Mouse (Mus musculus) forebrain, embryonic 11.5 days (tissue): ENCODE measurements around the gene Acsbg2. TPM values are rescaled to one million over a fixed set of nuclear protein-coding genes. Genes with fewer than 3 reads are reported as not detected.

Experiments
- ATAC-seq: fragments of 200-750 bp; cut with Nextera tagmentation; replicated peaks from 2 replicates; pipeline ENCODE4 v1.8.0; 2017; ENCODE audit warnings: moderate TSS enrichment; ENCODE audit not compliant: low FRiP score
- DNase-seq: peaks from one replicate; pipeline ENCODE4 v3.0.0-alpha.2; 2017; ENCODE audit warnings: low spot score
- H3K27ac ChIP-seq: fragments of 300-500 bp; sonication (generic); 2 replicates; pipeline ENCODE4 v1.5.1; 2014; ENCODE audit warnings: low read depth, low read length
- H3K27me3 ChIP-seq: fragments of 300-500 bp; sonication (generic); 2 replicates; pipeline ENCODE4 v1.6.1; 2014; ENCODE audit warnings: mild to moderate bottlenecking, low read length, mixed read lengths; ENCODE audit not compliant: control insufficient read depth, insufficient read depth
- H3K36me3 ChIP-seq: fragments of 300-500 bp; sonication (generic); 2 replicates; pipeline ENCODE4 v1.6.1; 2014; ENCODE audit warnings: mild to moderate bottlenecking, low read length, moderate library complexity, mixed read lengths; ENCODE audit not compliant: control insufficient read depth, insufficient read depth
- H3K4me1 ChIP-seq: fragments of 300-500 bp; sonication (generic); replicated peaks from 2 replicates; pipeline ENCODE4 v1.6.1; 2014; ENCODE audit warnings: low read length, mixed read lengths; ENCODE audit not compliant: control insufficient read depth, insufficient read depth
- H3K4me2 ChIP-seq: fragments of 300-500 bp; sonication (generic); 2 replicates; pipeline ENCODE4 v1.6.1; 2014; ENCODE audit warnings: low read depth, mild to moderate bottlenecking, low read length, moderate library complexity, mixed read lengths; ENCODE audit not compliant: severe bottlenecking
- H3K4me3 ChIP-seq: fragments of 300-500 bp; sonication (generic); 2 replicates; pipeline ENCODE4 v1.5.1; 2014; ENCODE audit warnings: low read depth, low read length
- H3K9ac ChIP-seq: fragments of 300-500 bp; sonication (generic); 2 replicates; pipeline ENCODE4 v1.6.1; 2014; ENCODE audit warnings: low read length
- H3K9me3 ChIP-seq: fragments of 300-500 bp; sonication (generic); 2 replicates; pipeline ENCODE4 v1.6.1; 2016; ENCODE audit warnings: low read length, mixed read lengths; ENCODE audit not compliant: control insufficient read depth
- WGBS: fragments of 180-500 bp; shearing (Covaris S2); extraction: QIAGEN DNeasy Blood & Tissue Kit; methylation state at CpG from one replicate; pipeline ENCODE4 v1.1.7; 2014; 5-methylcytosine and 5-hydroxymethylcytosine counted together
- polyA plus RNA-seq: library from polyadenylated mRNA; unstranded; fragments of >200 nt; fragmentation: Nextera tagmentation; extraction: Ambion mirVana; gene quantifications from 2 replicates; pipeline ENCODE4 v1.2.1, GENCODE M21; 2014

Gene Acsbg2
- polyA plus RNA-seq, 1 experiment from 2014 or later, result not detected

- Histone ChIP-seq H3K27me3 (no peaks in the 10 kb centered on the region), H3K9me3 (no peaks in the 10 kb centered on the region), H3K36me3 (peaks cover 29% of the 10 kb centered on the region), H3K4me3 (no peak overlapping the region), H3K27ac (no peak overlapping the region), H3K4me1 (no peaks in the 10 kb centered on the region), H3K4me2 (no peak overlapping the region), H3K9ac (no peak overlapping the region)
- no peak for DNase-seq
- ATAC-seq, result no peak
- 84% methylated on average over 5 of the region's 5 CpGs for WGBS
These were observed 28.5 kb upstream of the Acsbg2 start for GRCm38 (mm10) chr17:56902698-56903097.

GRCm38 (mm10) chr17:56897630-56898195 is 23.5 kb upstream of the Acsbg2 start:
- 87% methylated on average over 7 of the region's 7 CpGs for WGBS
- Histone ChIP-seq H3K4me1 (0 out of 2 replicates have a peak, but pooled peaks cover 4% of the 10 kb centered on the region), H3K9ac (no peak overlapping the region), H3K36me3 (peaks cover 26% of the 10 kb centered on the region), H3K4me2 (no peak overlapping the region), H3K4me3 (no peak overlapping the region), H3K27ac (no peak overlapping the region), H3K27me3 (no peaks in the 10 kb centered on the region), H3K9me3 (no peaks in the 10 kb centered on the region)
- DNase-seq (peak; percentile 85), ATAC-seq (peak; percentile 66)

GRCm38 (mm10) chr17:56896513-56897129 is 22.4 kb upstream of the Acsbg2 start:
- no peak overlapping the region for H3K4me3 ChIP-seq
- no peaks in the 10 kb centered on the region for H3K9me3 ChIP-seq
- 92% methylated on average over 6 of the region's 6 CpGs for WGBS
- H3K9ac ChIP-seq, result no peak overlapping the region
- H3K36me3 ChIP-seq, result peaks cover 21% of the 10 kb centered on the region
- no peak overlapping the region for H3K27ac ChIP-seq
- DNase-seq (no peak), ATAC-seq (peak; percentile 22; the same call in 1 of the 2 replicates)
- H3K4me2 ChIP-seq, result no peak overlapping the region
- 0 out of 2 replicates have a peak, but pooled peaks cover 4% of the 10 kb centered on the region for H3K4me1 ChIP-seq
- H3K27me3 ChIP-seq, result no peaks in the 10 kb centered on the region

- 94% methylated on average over 9 of the region's 9 CpGs for WGBS
- DNase-seq (no peak), ATAC-seq (no peak)
- no peak overlapping the region for H3K4me3 ChIP-seq
- H3K27me3 ChIP-seq, result no peaks in the 10 kb centered on the region
- H3K36me3 ChIP-seq, result peaks cover 20% of the 10 kb centered on the region
- H3K4me1 ChIP-seq, result 0 out of 2 replicates have a peak, but pooled peaks cover 4% of the 10 kb centered on the region
- no peaks in the 10 kb centered on the region for H3K9me3 ChIP-seq
- H3K9ac ChIP-seq, result no peak overlapping the region
- H3K27ac ChIP-seq, result no peak overlapping the region
- H3K4me2 ChIP-seq, result no peak overlapping the region
These were observed 21.2 kb upstream of the Acsbg2 start for GRCm38 (mm10) chr17:56895368-56895918.

GRCm38 (mm10) chr17:56890018-56890417 is 15.8 kb upstream of the Acsbg2 start:
- no peaks in the 10 kb centered on the region for H3K4me1 ChIP-seq
- no peak overlapping the region for H3K27ac ChIP-seq
- WGBS, result 94% methylated on average over 2 of the region's 2 CpGs
- no peak overlapping the region for H3K9ac ChIP-seq
- peaks cover 13% of the 10 kb centered on the region for H3K36me3 ChIP-seq
- ATAC-seq (no peak), DNase-seq (no peak)
- no peak overlapping the region for H3K4me3 ChIP-seq
- no peaks in the 10 kb centered on the region for H3K9me3 ChIP-seq
- H3K4me2 ChIP-seq, result no peak overlapping the region
- no peaks in the 10 kb centered on the region for H3K27me3 ChIP-seq

GRCm38 (mm10) chr17:56888050-56888449 is 13.8 kb upstream of the Acsbg2 start:
- H3K9me3 ChIP-seq, result no peaks in the 10 kb centered on the region
- no peak overlapping the region for H3K4me2 ChIP-seq
- ATAC-seq (no peak), DNase-seq (no peak)
- no peak overlapping the region for H3K27ac ChIP-seq
- no peak overlapping the region for H3K4me3 ChIP-seq
- H3K9ac ChIP-seq, result no peak overlapping the region
- no peaks in the 10 kb centered on the region for H3K4me1 ChIP-seq
- H3K36me3 ChIP-seq, result peaks cover 4% of the 10 kb centered on the region; the same call in 1 of the 2 replicates
- WGBS, result 92% methylated on average over 2 of the region's 3 CpGs
- no peaks in the 10 kb centered on the region for H3K27me3 ChIP-seq

GRCm38 (mm10) chr17:56884809-56885208 is 10.6 kb upstream of the Acsbg2 start:
- DNase-seq (no peak), ATAC-seq (no peak)
- Histone ChIP-seq H3K4me1 (no peaks in the 10 kb centered on the region), H3K9me3 (no peaks in the 10 kb centered on the region), H3K4me3 (no peak overlapping the region), H3K9ac (no peak overlapping the region), H3K27ac (no peak overlapping the region), H3K36me3 (no peaks in the 10 kb centered on the region), H3K27me3 (no peaks in the 10 kb centered on the region), H3K4me2 (no peak overlapping the region)
- WGBS, result 92% methylated on average over 17 of the region's 17 CpGs

GRCm38 (mm10) chr17:56884331-56884730 is 10.1 kb upstream of the Acsbg2 start:
- DNase-seq (no peak), ATAC-seq (no peak)
- no peak overlapping the region for H3K27ac ChIP-seq
- no peaks in the 10 kb centered on the region for H3K9me3 ChIP-seq
- H3K36me3 ChIP-seq, result no peaks in the 10 kb centered on the region
- H3K4me1 ChIP-seq, result no peaks in the 10 kb centered on the region
- no peak overlapping the region for H3K4me2 ChIP-seq
- no peaks in the 10 kb centered on the region for H3K27me3 ChIP-seq
- no peak overlapping the region for H3K4me3 ChIP-seq
- WGBS, result 80% methylated on average over 5 of the region's 5 CpGs
- no peak overlapping the region for H3K9ac ChIP-seq
